Mouse (Mus musculus): ENCODE results near the gene Vmn2r7.

GRCm38 (mm10) chr3:64878199-64878977 lies 33.8 kb upstream of the Vmn2r7 start:
- TF ChIP-seq USF1 (IDR thresholded peaks at IDR 0.05; ENCODE audit: low read depth): no peak
- no peak for TF ChIP-seq POLR2AphosphoS2 (IDR thresholded peaks at IDR 0.05; ENCODE audit: insufficient read length, low read depth)
- no peak for TF ChIP-seq POLR2A (IDR thresholded peaks at IDR 0.05; ENCODE audit: insufficient read length, low read depth)
- TF ChIP-seq CEBPB (IDR thresholded peaks at IDR 0.05; ENCODE audit: insufficient read depth, poor library complexity, severe bottlenecking): no peak
- TF ChIP-seq TCF3 (IDR thresholded peaks at IDR 0.05; ENCODE audit: insufficient read length, low read depth): no peak
- TF ChIP-seq MYOD1 (IDR thresholded peaks at IDR 0.05; ENCODE audit: control insufficient read depth in 1 of 3, insufficient read length in 2 of 3, low read depth in 2 of 3): no peak
- TF ChIP-seq MAX (IDR thresholded peaks at IDR 0.05; ENCODE audit: low read depth): no peak
- no peak for TF ChIP-seq E2F4 (IDR thresholded peaks at IDR 0.05; ENCODE audit: insufficient read depth)
- TF ChIP-seq MYOG (IDR thresholded peaks at IDR 0.05; ENCODE audit: control insufficient read depth in 1 of 3, insufficient read depth in 1 of 3, insufficient read length in 2 of 3, low read depth in 2 of 3): no peak
- no peak for TF ChIP-seq TCF12 (IDR thresholded peaks at IDR 0.05; ENCODE audit: insufficient read depth, poor library complexity, severe bottlenecking)
- no peak for TF ChIP-seq SRF (IDR thresholded peaks at IDR 0.05; ENCODE audit: control insufficient read depth, insufficient read length, low read depth)

Data from myocyte (in vitro differentiated cells).